Mouse (Mus musculus) limb, embryonic 10.5 days (tissue): ENCODE data around the gene Rpl29. TPM values are rescaled to one million over a fixed set of nuclear protein-coding genes. Genes with fewer than 3 reads are reported as not detected.

Experiments
- DNase-seq: peaks from one replicate; pipeline ENCODE4 v3.0.0-alpha.2; 2017; ENCODE audit warnings: low spot score
- H3K27ac ChIP-seq: fragments of 300-500 bp; sonication (generic); 2 replicates; pipeline ENCODE4 v1.5.1; 2016; ENCODE audit warnings: mild to moderate bottlenecking
- H3K27me3 ChIP-seq: fragments of 300-500 bp; sonication (generic); 2 replicates; pipeline ENCODE4 v1.6.1; 2016; ENCODE audit warnings: low read depth, mild to moderate bottlenecking; ENCODE audit not compliant: poor library complexity, severe bottlenecking
- H3K36me3 ChIP-seq: fragments of 300-500 bp; sonication (generic); 2 replicates; pipeline ENCODE4 v1.6.1; 2016; ENCODE audit warnings: mild to moderate bottlenecking, moderate library complexity
- H3K4me1 ChIP-seq: fragments of 300-500 bp; sonication (generic); 2 replicates; pipeline ENCODE4 v1.6.1; 2016
- H3K4me3 ChIP-seq: fragments of 300-500 bp; sonication (generic); 2 replicates; pipeline ENCODE4 v1.5.1; 2016; ENCODE audit warnings: mild to moderate bottlenecking, moderate library complexity
- H3K9me3 ChIP-seq: fragments of 300-500 bp; sonication (generic); replicated peaks from 2 replicates; pipeline ENCODE4 v1.6.1; 2016; ENCODE audit warnings: mild to moderate bottlenecking
- WGBS: fragments of 180-500 bp; shearing (Covaris S2); methylation state at CpG from one replicate; pipeline ENCODE4 v1.1.7; 2016; 5-methylcytosine and 5-hydroxymethylcytosine counted together
- polyA plus RNA-seq: library from polyadenylated mRNA; unstranded; fragments of >200 nt; fragmentation: Nextera tagmentation; extraction: Ambion mirVana; gene quantifications from 2 replicates; pipeline ENCODE4 v1.2.1, GENCODE M21; 2016

Rpl29 gene
- polyA plus RNA-seq, 1 experiment from 2014 or later = 1,033 TPM

GRCm38 (mm10) chr9:106472321-106472720 is 43.1 kb downstream of the Rpl29 start:
- Histone ChIP-seq H3K27ac (0 out of 2 replicates have a peak overlapping the region, but pooled peaks have one; percentile 27), H3K4me3 (no peak overlapping the region), H3K27me3 (0 out of 2 replicates have a peak, but pooled peaks cover 9% of the 10 kb centered on the region), H3K9me3 (no peaks in the 10 kb centered on the region), H3K36me3 (no peaks in the 10 kb centered on the region), H3K4me1 (peaks cover 52% of the 10 kb centered on the region)
- 70% methylated on average over 4 of the region's 4 CpGs for WGBS
- DNase-seq = no peak

GRCm38 (mm10) chr9:106473081-106473752 is 44.0 kb downstream of the Rpl29 start:
- no peak for DNase-seq
- H3K27me3 ChIP-seq = 0 out of 2 replicates have a peak, but pooled peaks cover 9% of the 10 kb centered on the region
- H3K9me3 ChIP-seq = no peaks in the 10 kb centered on the region
- H3K4me1 ChIP-seq = peaks cover 60% of the 10 kb centered on the region
- H3K27ac ChIP-seq = 0 out of 2 replicates have a peak overlapping the region, but pooled peaks have one; percentile 73
- no peak overlapping the region for H3K4me3 ChIP-seq
- no peaks in the 10 kb centered on the region for H3K36me3 ChIP-seq
- WGBS = 92% methylated on average over 16 of the region's 16 CpGs

GRCm38 (mm10) chr9:106473753-106474105 is 44.5 kb downstream of the Rpl29 start:
- peaks cover 62% of the 10 kb centered on the region for H3K4me1 ChIP-seq
- WGBS = 76% methylated on average over 5 of the region's 5 CpGs
- no peaks in the 10 kb centered on the region for H3K9me3 ChIP-seq
- H3K36me3 ChIP-seq = no peaks in the 10 kb centered on the region
- H3K4me3 ChIP-seq = no peak overlapping the region
- H3K27ac ChIP-seq = peak overlapping the region; percentile 73; the same call in 1 of the 2 replicates
- H3K27me3 ChIP-seq = 0 out of 2 replicates have a peak, but pooled peaks cover 9% of the 10 kb centered on the region
- DNase-seq = no peak

GRCm38 (mm10) chr9:106474456-106474855 is 45.2 kb downstream of the Rpl29 start:
- no peaks in the 10 kb centered on the region for H3K9me3 ChIP-seq
- 10% methylated on average over 6 of the region's 6 CpGs for WGBS
- peak overlapping the region; percentile 73 for H3K27ac ChIP-seq
- no peak overlapping the region for H3K4me3 ChIP-seq
- peaks cover 5% of the 10 kb centered on the region for H3K36me3 ChIP-seq
- 0 out of 2 replicates have a peak, but pooled peaks cover 9% of the 10 kb centered on the region for H3K27me3 ChIP-seq
- peak; percentile 78 for DNase-seq
- H3K4me1 ChIP-seq = peaks cover 59% of the 10 kb centered on the region

DNA sequence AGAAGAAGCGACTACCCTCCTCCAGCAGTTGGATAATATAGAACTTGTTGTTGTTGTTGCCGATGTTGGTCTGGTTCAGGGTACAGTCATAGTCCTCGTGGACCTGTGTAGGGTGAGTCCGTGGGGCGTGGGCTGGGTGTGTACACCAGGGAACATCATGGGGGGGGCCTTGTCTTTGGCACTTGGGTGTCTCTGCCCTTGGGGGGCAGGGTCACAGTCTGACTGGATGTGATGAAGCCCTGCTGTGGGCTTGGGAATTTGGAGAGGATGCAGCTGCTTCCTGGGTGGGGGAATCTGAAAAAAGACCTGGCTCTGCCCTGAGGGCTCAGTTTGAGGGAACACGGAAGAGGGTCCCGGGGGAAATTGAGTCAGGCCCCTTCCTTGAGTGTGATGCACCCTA is 45.8 kb downstream of the Rpl29 start:
- Histone ChIP-seq H3K27ac (peak overlapping the region; percentile 73), H3K36me3 (peaks cover 11% of the 10 kb centered on the region), H3K4me3 (0 out of 2 replicates have a peak overlapping the region, but pooled peaks have one; percentile 1), H3K27me3 (0 out of 2 replicates have a peak, but pooled peaks cover 9% of the 10 kb centered on the region), H3K4me1 (peaks cover 57% of the 10 kb centered on the region), H3K9me3 (no peaks in the 10 kb centered on the region)
- DNase-seq = no peak
- 76% methylated on average over 7 of the region's 7 CpGs for WGBS

- Histone ChIP-seq H3K4me3 (peak within 1 kb of the TSS; percentile 71), H3K27me3 (0 out of 2 replicates have a peak, but pooled peaks cover 9% of the 10 kb centered on the region), H3K9me3 (no peaks in the 10 kb centered on the region), H3K4me1 (peaks cover 57% of the 10 kb centered on the region), H3K27ac (peak within 1 kb of the TSS; percentile 73), H3K36me3 (peaks cover 17% of the 10 kb centered on the region)
- no peak for DNase-seq
- 91% methylated on average over 10 of the region's 10 CpGs for WGBS
These were observed 46.4 kb downstream of the Rpl29 start, which contains the start of gene Rrp9 for GRCm38 (mm10) chr9:106475663-106476001. Rrp9 (plus strand) TSS chr9:106475963.

DNA sequence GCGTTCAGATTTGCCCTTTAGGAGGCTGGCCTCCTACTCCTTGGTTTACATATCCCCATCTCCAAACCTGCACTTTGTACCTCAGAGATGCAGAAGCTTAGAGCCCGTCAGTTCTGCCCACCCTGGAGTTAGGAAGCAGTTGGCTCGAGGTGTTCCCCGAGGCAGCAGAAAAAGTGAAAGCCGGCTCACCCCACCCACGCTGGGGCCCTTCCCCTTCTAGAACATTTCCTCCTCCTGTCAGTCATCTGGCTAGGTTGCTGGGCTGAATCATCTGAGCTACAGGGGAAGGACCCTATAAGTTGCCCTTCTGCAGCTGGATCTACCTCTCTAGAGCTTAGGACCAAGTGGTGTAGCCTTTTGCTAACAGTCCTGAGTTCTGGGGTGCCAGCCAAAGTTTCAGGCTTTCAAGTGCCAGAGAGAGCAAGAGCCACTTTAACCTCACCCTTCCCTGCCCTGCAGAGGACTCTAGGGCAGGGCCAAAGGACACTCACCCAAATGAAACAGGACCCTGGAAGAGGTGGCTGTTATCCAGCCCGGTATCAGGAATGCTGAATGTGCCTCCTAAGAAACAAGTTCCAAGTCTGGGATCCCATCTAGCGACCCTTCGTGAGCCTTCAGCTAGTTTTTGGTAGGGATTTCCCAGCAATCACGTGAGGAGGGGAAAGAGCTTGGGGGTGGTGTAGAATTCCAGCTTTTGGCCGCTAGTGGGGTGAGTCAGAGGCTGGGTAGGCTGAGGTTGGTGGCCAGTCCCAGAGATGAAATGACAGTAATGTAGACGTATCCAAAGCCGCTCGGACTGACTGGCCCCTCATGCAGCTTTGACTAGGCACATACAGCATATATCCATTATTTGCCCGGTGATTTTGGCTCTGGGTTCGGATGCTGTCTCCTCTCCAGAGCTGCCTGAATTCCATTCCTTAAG is 47.0 kb downstream of the Rpl29 start:
- no peak for DNase-seq
- Histone ChIP-seq H3K27ac (peak overlapping the region; percentile 69), H3K9me3 (no peaks in the 10 kb centered on the region), H3K27me3 (0 out of 2 replicates have a peak, but pooled peaks cover 5% of the 10 kb centered on the region), H3K36me3 (peaks cover 23% of the 10 kb centered on the region), H3K4me1 (peaks cover 57% of the 10 kb centered on the region), H3K4me3 (peak overlapping the region; percentile 71)
- WGBS = 41% methylated on average over 16 of the region's 16 CpGs

DNA sequence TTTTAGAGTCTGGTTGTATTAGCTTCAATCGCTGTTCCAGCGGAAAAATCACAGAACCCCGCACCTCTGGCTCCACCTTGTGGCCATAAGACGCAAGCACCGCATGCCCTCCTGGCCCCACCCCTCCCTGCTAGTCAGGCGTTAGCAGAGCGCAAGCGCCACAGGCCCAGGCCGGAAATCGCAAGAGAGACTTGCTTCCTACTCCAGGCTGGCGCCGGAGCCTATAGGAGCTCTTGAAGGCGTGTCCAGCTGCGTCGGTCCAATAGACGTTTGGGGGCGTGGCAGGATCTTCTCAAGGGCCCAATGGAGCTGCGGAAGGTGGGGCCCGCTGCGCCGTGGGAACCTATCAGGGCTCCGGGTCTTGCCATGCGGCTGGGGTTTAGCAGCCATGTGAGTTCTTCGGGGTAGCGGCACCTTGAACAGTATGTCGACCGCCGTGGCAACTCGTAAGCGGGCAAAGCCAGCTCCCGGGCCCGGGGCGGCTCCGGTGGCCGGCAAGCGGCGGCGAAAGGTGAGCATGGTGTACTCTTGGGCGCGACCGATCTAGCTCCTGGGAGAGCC is 47.8 kb downstream of the Rpl29 start, which contains the start of gene Parp3:
TSS of gene Parp3 (minus strand) at position 26 of the 561 bp plus-strand sequence.
- peak; percentile 97 for DNase-seq
- Histone ChIP-seq H3K36me3 (peaks cover 31% of the 10 kb centered on the region), H3K4me1 (peaks cover 50% of the 10 kb centered on the region), H3K27ac (peak within 1 kb of the TSS; percentile 69), H3K9me3 (no peaks in the 10 kb centered on the region), H3K4me3 (peak within 1 kb of the TSS; percentile 71), H3K27me3 (no peaks in the 10 kb centered on the region)
- WGBS = under 1% methylated on average over 41 of the region's 41 CpGs

DNA sequence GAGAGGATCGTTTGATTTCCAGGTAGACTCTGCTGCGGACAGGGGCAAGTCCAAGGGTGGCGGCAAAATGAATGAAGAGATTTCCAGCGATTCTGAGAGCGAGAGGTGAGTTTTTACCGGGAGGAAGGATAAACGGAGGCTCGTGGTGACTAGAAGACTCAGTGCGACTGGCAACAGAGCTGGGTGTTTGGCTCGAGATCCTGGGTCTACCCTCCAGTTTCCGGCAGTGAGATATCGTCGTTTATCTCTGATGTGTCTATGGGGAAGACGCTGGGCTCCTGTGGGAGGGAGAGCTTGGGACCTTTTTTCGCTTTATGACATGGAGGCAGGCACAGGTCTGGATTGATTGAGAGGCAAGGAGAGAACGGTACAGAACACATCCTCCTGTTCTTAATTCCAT is 48.4 kb downstream of the Rpl29 start:
- peaks cover 35% of the 10 kb centered on the region for H3K36me3 ChIP-seq
- no peak for DNase-seq
- no peaks in the 10 kb centered on the region for H3K27me3 ChIP-seq
- H3K9me3 ChIP-seq = no peaks in the 10 kb centered on the region
- H3K4me1 ChIP-seq = peaks cover 44% of the 10 kb centered on the region
- 5% methylated on average over 16 of the region's 16 CpGs for WGBS
- H3K27ac ChIP-seq = peak overlapping the region; percentile 69
- peak overlapping the region; percentile 71 for H3K4me3 ChIP-seq

DNA sequence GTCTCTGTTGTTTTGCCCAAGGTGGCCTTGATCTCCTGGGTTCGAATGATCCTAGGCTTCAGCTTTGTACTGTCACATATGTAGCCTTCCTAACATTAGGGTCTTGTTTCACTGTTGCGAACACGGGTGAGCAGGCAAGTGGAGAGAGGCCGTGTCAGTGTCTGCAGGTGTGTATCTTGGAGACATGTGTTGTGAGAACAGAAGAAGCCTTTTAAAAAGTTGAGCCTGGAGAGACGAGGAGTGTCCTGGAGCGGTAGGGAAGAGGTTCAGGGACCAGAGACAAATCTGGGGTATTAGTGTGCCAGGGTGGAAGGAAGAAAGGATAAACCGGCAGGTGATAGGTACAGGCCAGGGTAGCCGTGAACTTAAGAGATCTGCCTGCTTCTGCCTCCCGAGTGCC is 48.8 kb downstream of the Rpl29 start:
- no peak for DNase-seq
- Histone ChIP-seq H3K4me3 (peak overlapping the region; percentile 71), H3K4me1 (peaks cover 44% of the 10 kb centered on the region), H3K9me3 (no peaks in the 10 kb centered on the region), H3K27ac (0 out of 2 replicates have a peak overlapping the region, but pooled peaks have one; percentile 69), H3K36me3 (peaks cover 39% of the 10 kb centered on the region), H3K27me3 (no peaks in the 10 kb centered on the region)
- WGBS = 85% methylated on average over 9 of the region's 9 CpGs

GRCm38 (mm10) chr9:106480541-106480940 is 51.3 kb downstream of the Rpl29 start:
- H3K27ac ChIP-seq = no peak overlapping the region
- DNase-seq = no peak
- WGBS = 92% methylated on average over 7 of the region's 7 CpGs
- H3K36me3 ChIP-seq = peaks cover 64% of the 10 kb centered on the region
- peaks cover 21% of the 10 kb centered on the region for H3K4me1 ChIP-seq
- H3K9me3 ChIP-seq = no peaks in the 10 kb centered on the region
- H3K4me3 ChIP-seq = no peak overlapping the region
- H3K27me3 ChIP-seq = no peaks in the 10 kb centered on the region

- Histone ChIP-seq H3K4me3 (no peak overlapping the region), H3K4me1 (peaks cover 16% of the 10 kb centered on the region), H3K36me3 (peaks cover 69% of the 10 kb centered on the region), H3K27ac (no peak overlapping the region), H3K9me3 (no peaks in the 10 kb centered on the region), H3K27me3 (no peaks in the 10 kb centered on the region)
- 97% methylated on average over 15 of the region's 15 CpGs for WGBS
- DNase-seq = no peak
These were observed 51.8 kb downstream of the Rpl29 start for GRCm38 (mm10) chr9:106481075-106481474.
